Mouse (Mus musculus) midbrain, embryonic 10.5 days (tissue): ENCODE measurements around the gene Med8. TPM values are rescaled to one million over a fixed set of nuclear protein-coding genes. Genes with fewer than 3 reads are reported as not detected.

Experiments used
- DNase-seq: peaks from one replicate; pipeline ENCODE4 v3.0.0-alpha.2; 2017; ENCODE audit warnings: low spot score
- H3K27ac ChIP-seq: fragments of 300-500 bp; sonication (generic); replicated peaks from 2 replicates; pipeline ENCODE4 v1.5.1; 2016; ENCODE audit warnings: mild to moderate bottlenecking
- H3K27me3 ChIP-seq: fragments of 300-500 bp; sonication (generic); 2 replicates; pipeline ENCODE4 v1.6.1; 2016; ENCODE audit warnings: low read depth, mild to moderate bottlenecking; ENCODE audit not compliant: poor library complexity, severe bottlenecking
- H3K36me3 ChIP-seq: fragments of 300-500 bp; sonication (generic); 2 replicates; pipeline ENCODE4 v1.6.1; 2016; ENCODE audit warnings: mild to moderate bottlenecking, moderate library complexity
- H3K4me1 ChIP-seq: fragments of 300-500 bp; sonication (generic); 2 replicates; pipeline ENCODE4 v1.6.1; 2016
- H3K4me3 ChIP-seq: fragments of 300-500 bp; sonication (generic); 2 replicates; pipeline ENCODE4 v1.5.1; 2016; ENCODE audit warnings: mild to moderate bottlenecking, moderate library complexity
- H3K9me3 ChIP-seq: fragments of 300-500 bp; sonication (generic); replicated peaks from 2 replicates; pipeline ENCODE4 v1.6.1; 2016; ENCODE audit warnings: mild to moderate bottlenecking
- WGBS: fragments of 180-500 bp; shearing (Covaris S2); methylation state at CpG from one replicate; pipeline ENCODE4 v1.1.7; 2016; 5-methylcytosine and 5-hydroxymethylcytosine counted together
- polyA plus RNA-seq: library from polyadenylated mRNA; unstranded; fragments of >200 nt; fragmentation: Nextera tagmentation; extraction: Ambion mirVana; gene quantifications from 2 replicates; pipeline ENCODE4 v1.2.1, GENCODE M21; 2016

Med8 gene
- polyA plus RNA-seq, 1 experiment from 2014 or later = 170 TPM

DNA sequence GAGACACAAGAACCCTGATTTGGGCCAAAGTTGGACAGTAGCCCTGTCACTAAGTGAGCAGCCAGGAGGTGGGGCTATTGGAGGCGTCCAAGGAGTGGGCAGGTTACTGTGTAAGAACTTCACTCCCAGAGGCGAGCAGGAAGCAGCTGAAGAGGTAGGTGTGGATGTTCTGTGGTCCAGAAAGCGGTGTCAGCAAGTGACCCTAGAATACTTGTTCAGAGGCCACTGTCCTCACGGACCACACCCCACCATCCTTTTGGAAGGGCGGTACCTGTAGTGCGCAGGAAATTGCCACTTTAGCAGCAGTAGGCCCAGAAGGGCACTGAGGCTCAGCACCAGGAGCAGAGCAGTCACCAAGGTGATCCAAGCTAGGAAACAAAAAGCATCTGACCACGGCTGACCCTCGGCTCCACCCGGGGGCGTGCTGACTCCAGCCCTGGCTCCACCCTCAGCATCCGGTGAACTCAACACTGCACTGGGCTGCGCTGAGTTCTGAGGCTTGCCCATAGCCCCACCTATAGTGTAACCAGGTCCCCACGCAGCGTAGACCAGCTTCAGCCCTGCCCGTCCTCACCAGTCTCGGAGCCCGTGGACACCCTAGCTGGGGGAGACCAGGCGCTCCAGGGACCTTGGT is 36.8 kb downstream of the Med8 start:
- Histone ChIP-seq H3K27me3 (peaks cover 10% of the 10 kb centered on the region; the same call in 1 of the 2 replicates), H3K36me3 (no peaks in the 10 kb centered on the region), H3K27ac (peak overlapping the region; percentile 75), H3K4me3 (peak overlapping the region; percentile 62), H3K4me1 (peaks cover 18% of the 10 kb centered on the region), H3K9me3 (no peaks in the 10 kb centered on the region)
- 16% methylated on average over 18 of the region's 18 CpGs for WGBS
- DNase-seq = peak; percentile 60

DNA sequence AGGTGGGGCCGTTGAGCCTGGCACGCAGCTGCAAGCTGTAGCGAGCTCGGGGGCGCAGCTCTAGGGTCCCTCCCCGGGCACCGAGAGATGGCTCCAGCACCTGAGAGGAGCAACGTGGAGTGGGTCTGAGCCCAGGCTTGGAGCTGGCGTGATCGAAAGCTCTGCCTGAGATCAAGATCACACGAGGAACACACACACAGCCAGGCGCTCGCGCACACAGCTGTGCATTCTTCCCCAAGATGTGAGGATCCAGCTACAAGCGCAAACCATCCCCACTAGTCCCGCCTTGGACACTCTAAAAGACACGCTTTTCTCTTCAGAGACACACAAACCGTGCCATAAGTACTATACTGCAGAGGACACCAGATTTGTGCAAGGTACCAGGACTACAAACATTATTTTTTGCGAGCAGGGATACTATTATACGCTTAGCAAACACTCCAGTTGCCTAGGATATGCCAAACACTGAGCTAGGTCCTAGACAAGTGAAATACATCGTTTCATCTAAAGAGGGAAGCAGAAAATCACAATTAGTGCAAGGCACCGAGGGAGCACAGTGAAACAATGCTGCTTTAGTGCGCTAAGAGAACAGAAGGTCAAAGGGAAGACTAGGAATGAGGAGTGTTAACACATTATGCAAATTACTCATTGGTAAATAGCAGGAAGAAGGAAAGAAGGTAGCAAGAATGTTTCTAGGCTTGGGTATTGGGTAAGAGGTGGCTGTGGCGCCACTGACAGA is 37.4 kb downstream of the Med8 start:
- H3K4me1 ChIP-seq = peaks cover 18% of the 10 kb centered on the region
- DNase-seq = peak; percentile 31
- H3K27ac ChIP-seq = peak overlapping the region; percentile 75
- 27% methylated on average over 24 of the region's 24 CpGs for WGBS
- H3K36me3 ChIP-seq = no peaks in the 10 kb centered on the region
- H3K9me3 ChIP-seq = no peaks in the 10 kb centered on the region
- H3K4me3 ChIP-seq = peak overlapping the region; percentile 62
- peaks cover 10% of the 10 kb centered on the region; the same call in 1 of the 2 replicates for H3K27me3 ChIP-seq

GRCm38 (mm10) chr4:118457345-118457975 is 48.3 kb downstream of the Med8 start, which contains the start of gene Mpl:
TSS of gene Mpl (minus strand) at chr4:118457513.
- H3K4me3 ChIP-seq = no peak within 1 kb of the TSS
- H3K27me3 ChIP-seq = no peaks in the 10 kb centered on the region
- no peaks in the 10 kb centered on the region for H3K9me3 ChIP-seq
- no peaks in the 10 kb centered on the region for H3K4me1 ChIP-seq
- 83% methylated on average over 9 of the region's 9 CpGs for WGBS
- H3K36me3 ChIP-seq = no peaks in the 10 kb centered on the region
- no peak for DNase-seq
- no peak within 1 kb of the TSS for H3K27ac ChIP-seq

GRCm38 (mm10) chr4:118464956-118465355 is 55.8 kb downstream of the Med8 start:
- no peak overlapping the region for H3K4me3 ChIP-seq
- no peaks in the 10 kb centered on the region for H3K36me3 ChIP-seq
- 92% methylated on average over 3 of the region's 3 CpGs for WGBS
- no peaks in the 10 kb centered on the region for H3K27me3 ChIP-seq
- no peaks in the 10 kb centered on the region for H3K9me3 ChIP-seq
- H3K4me1 ChIP-seq = 0 out of 2 replicates have a peak, but pooled peaks cover 9% of the 10 kb centered on the region
- DNase-seq = no peak
- no peak overlapping the region for H3K27ac ChIP-seq

Other genes starting within 250 kb of the Med8 start
- 26.3 and 38.4 TPM in 2 replicates for gene Kdm4a, start 229.3 kb upstream of the Med8 start, polyA plus RNA-seq
- gene Ptprf, start 117.9 kb upstream of the Med8 start, polyA plus RNA-seq = 94.4 and 103 TPM in 2 replicates
- gene Szt2, start 64 bp upstream of the Med8 start, polyA plus RNA-seq = 6.4 and 9.1 TPM in 2 replicates
- gene Elovl1, start 18.8 kb downstream of the Med8 start, polyA plus RNA-seq = 45.3 and 47.0 TPM in 2 replicates
- 403 and 424 TPM in 2 replicates for gene Cdc20, start 28.0 kb downstream of the Med8 start, polyA plus RNA-seq
- gene Mpl, start 48.2 kb downstream of the Med8 start, polyA plus RNA-seq = 1.0 and 1.8 TPM in 2 replicates
- 13.1 and 15.8 TPM in 2 replicates for gene Tie1, start 80.7 kb downstream of the Med8 start, polyA plus RNA-seq
- gene 2610528J11Rik, start 117.7 kb downstream of the Med8 start, polyA plus RNA-seq = 0.52 and 0.53 TPM in 2 replicates
- gene Tmem125, start 134.7 kb downstream of the Med8 start, polyA plus RNA-seq = 0.28 and 0.30 TPM in 2 replicates
- 0.70 and 0.75 TPM in 2 replicates for gene Cfap57, start 211.4 kb downstream of the Med8 start, polyA plus RNA-seq
- gene Ebna1bp2, start 211.5 kb downstream of the Med8 start, polyA plus RNA-seq = 187 and 192 TPM in 2 replicates
- not detected in 2 replicates for gene Olfr62, start 249.6 kb downstream of the Med8 start, polyA plus RNA-seq